Mouse (Mus musculus): ENCODE results near the gene Rexo1. TPM values are rescaled to one million over a fixed set of nuclear protein-coding genes. Genes with fewer than 3 reads are reported as not detected.

The Rexo1 gene
- polyA plus RNA-seq, 1 experiment from 2014 or later = 7.1 TPM

GRCm38 (mm10) chr10:80535071-80535470, 26.3 kb downstream of the Rexo1 start:
- Histone ChIP-seq H3K4me2 (replicated peaks; ENCODE audit: low read depth) (0 out of 2 replicates have a peak overlapping the region, but pooled peaks have one; percentile 14), H3K27me3 (ENCODE audit: control insufficient read depth, insufficient read depth, low read length) (no peaks in the 10 kb centered on the region; the same call in 1 of the 2 replicates)
- TF ChIP-seq CTCF (IDR thresholded peaks at IDR 0.05; ENCODE audit: low read depth) (no peak), EP300 (optimal IDR thresholded peaks at IDR 0.05) (no peak)

GRCm38 (mm10) chr10:80533704-80534103, 27.7 kb downstream of the Rexo1 start:
- Histone ChIP-seq H3K36me3 (ENCODE audit: control insufficient read depth, insufficient read depth, low read length) (no peaks in the 10 kb centered on the region), H3K27ac (replicated peaks) (no peak overlapping the region), H3K9me3 (ENCODE audit: control insufficient read depth, low read length) (no peaks in the 10 kb centered on the region), H3K27me3 (ENCODE audit: control insufficient read depth, insufficient read depth, low read length) (no peaks in the 10 kb centered on the region; the same call in 1 of the 2 replicates), H3K9ac (ENCODE audit: low read length) (no peak overlapping the region), H3K4me1 (replicated peaks; ENCODE audit: control insufficient read depth, insufficient read depth) (no peaks in the 10 kb centered on the region), H3K4me3 (ENCODE audit: low read depth, low read length) (no peak overlapping the region), H3K4me2 (replicated peaks; ENCODE audit: low read depth) (no peak overlapping the region)
- DNase-seq (ENCODE audit: low spot score) (peak; percentile 69), ATAC-seq (ENCODE audit: low FRiP score, low TSS enrichment) (peak; percentile 56)
- TF ChIP-seq EP300 (optimal IDR thresholded peaks at IDR 0.05) (no peak), CTCF (IDR thresholded peaks at IDR 0.05; ENCODE audit: low read depth) (no peak)
- 12% methylated on average over 7 of the region's 7 CpGs for WGBS

More at GRCm38 (mm10) chr10:80535071-80535470, 26.3 kb downstream of the Rexo1 start:
- DNase-seq (ENCODE audit: low spot score) (no peak), ATAC-seq (ENCODE audit: low FRiP score, low TSS enrichment) (no peak)
- Histone ChIP-seq H3K9me3 (ENCODE audit: control insufficient read depth, low read length) (no peaks in the 10 kb centered on the region), H3K9ac (ENCODE audit: low read length) (no peak overlapping the region), H3K4me1 (replicated peaks; ENCODE audit: control insufficient read depth, insufficient read depth) (no peaks in the 10 kb centered on the region), H3K4me3 (ENCODE audit: low read depth, low read length) (no peak overlapping the region), H3K36me3 (ENCODE audit: control insufficient read depth, insufficient read depth, low read length) (no peaks in the 10 kb centered on the region), H3K27ac (replicated peaks) (no peak overlapping the region)
- 9% methylated on average over 14 of the region's 14 CpGs for WGBS

- no peak overlapping the region for H3K4me3 ChIP-seq (ENCODE audit: low read depth, low read length)
- H3K9me3 ChIP-seq (ENCODE audit: control insufficient read depth, low read length) = no peaks in the 10 kb centered on the region
- no peak overlapping the region for H3K4me2 ChIP-seq (replicated peaks; ENCODE audit: low read depth)
- WGBS = 85% methylated on average over 11 of the region's 11 CpGs
- DNase-seq (ENCODE audit: low spot score) (no peak), ATAC-seq (ENCODE audit: low FRiP score, low TSS enrichment) (no peak)
- no peak overlapping the region for H3K9ac ChIP-seq (ENCODE audit: low read length)
- H3K27ac ChIP-seq (replicated peaks) = no peak overlapping the region
- H3K36me3 ChIP-seq (ENCODE audit: control insufficient read depth, insufficient read depth, low read length) = no peaks in the 10 kb centered on the region
- no peaks in the 10 kb centered on the region; the same call in 1 of the 2 replicates for H3K27me3 ChIP-seq (ENCODE audit: control insufficient read depth, insufficient read depth, low read length)
- H3K4me1 ChIP-seq (replicated peaks; ENCODE audit: control insufficient read depth, insufficient read depth) = no peaks in the 10 kb centered on the region
- TF ChIP-seq EP300 (optimal IDR thresholded peaks at IDR 0.05) = no peak
- no peak for TF ChIP-seq CTCF (IDR thresholded peaks at IDR 0.05; ENCODE audit: low read depth)
These were observed 28.6 kb downstream of the Rexo1 start for GRCm38 (mm10) chr10:80532783-80533182.

GRCm38 (mm10) chr10:80526172-80526571, 35.2 kb downstream of the Rexo1 start:
- no peaks in the 10 kb centered on the region for H3K36me3 ChIP-seq (ENCODE audit: control insufficient read depth, insufficient read depth, low read length)
- no peak overlapping the region for H3K27ac ChIP-seq (replicated peaks)
- TF ChIP-seq EP300 (optimal IDR thresholded peaks at IDR 0.05) (no peak), CTCF (IDR thresholded peaks at IDR 0.05; ENCODE audit: low read depth) (no peak)
- DNase-seq (ENCODE audit: low spot score) (no peak), ATAC-seq (ENCODE audit: low FRiP score, low TSS enrichment) (no peak; the same call in 1 of the 2 replicates)
- H3K9ac ChIP-seq (ENCODE audit: low read length) = no peak overlapping the region
- H3K4me1 ChIP-seq (replicated peaks; ENCODE audit: control insufficient read depth, insufficient read depth) = no peaks in the 10 kb centered on the region
- no peak overlapping the region for H3K4me3 ChIP-seq (ENCODE audit: low read depth, low read length)
- no peak overlapping the region for H3K4me2 ChIP-seq (replicated peaks; ENCODE audit: low read depth)
- WGBS = 25% methylated on average over 9 of the region's 9 CpGs
- no peaks in the 10 kb centered on the region for H3K9me3 ChIP-seq (ENCODE audit: control insufficient read depth, low read length)
- H3K27me3 ChIP-seq (ENCODE audit: control insufficient read depth, insufficient read depth, low read length) = no peaks in the 10 kb centered on the region

GRCm38 (mm10) chr10:80523299-80523698, 38.1 kb downstream of the Rexo1 start:
- peak; percentile 51 for TF ChIP-seq CTCF (IDR thresholded peaks at IDR 0.05; ENCODE audit: low read depth)
- TF ChIP-seq EP300 (optimal IDR thresholded peaks at IDR 0.05) = no peak
- WGBS = 88% methylated on average over 7 of the region's 7 CpGs
- no peaks in the 10 kb centered on the region for H3K36me3 ChIP-seq (ENCODE audit: control insufficient read depth, insufficient read depth, low read length)
- H3K9me3 ChIP-seq (ENCODE audit: control insufficient read depth, low read length) = no peaks in the 10 kb centered on the region
- no peak overlapping the region for H3K9ac ChIP-seq (ENCODE audit: low read length)
- no peaks in the 10 kb centered on the region for H3K4me1 ChIP-seq (replicated peaks; ENCODE audit: control insufficient read depth, insufficient read depth)
- ATAC-seq (ENCODE audit: low FRiP score, low TSS enrichment) = no peak
- H3K4me2 ChIP-seq (replicated peaks; ENCODE audit: low read depth) = no peak overlapping the region
- no peak for DNase-seq (ENCODE audit: low spot score)
- H3K4me3 ChIP-seq (ENCODE audit: low read depth, low read length) = no peak overlapping the region
- H3K27ac ChIP-seq (replicated peaks) = no peak overlapping the region
- no peaks in the 10 kb centered on the region for H3K27me3 ChIP-seq (ENCODE audit: control insufficient read depth, insufficient read depth, low read length)

GRCm38 (mm10) chr10:80519287-80519686, 42.1 kb downstream of the Rexo1 start:
- Histone ChIP-seq H3K4me1 (replicated peaks; ENCODE audit: control insufficient read depth, insufficient read depth) (no peaks in the 10 kb centered on the region), H3K9ac (ENCODE audit: low read length) (no peak overlapping the region), H3K4me2 (replicated peaks; ENCODE audit: low read depth) (no peak overlapping the region), H3K36me3 (ENCODE audit: control insufficient read depth, insufficient read depth, low read length) (no peaks in the 10 kb centered on the region), H3K27ac (replicated peaks) (no peak overlapping the region), H3K27me3 (ENCODE audit: control insufficient read depth, insufficient read depth, low read length) (no peaks in the 10 kb centered on the region; the same call in 1 of the 2 replicates), H3K9me3 (ENCODE audit: control insufficient read depth, low read length) (no peaks in the 10 kb centered on the region), H3K4me3 (ENCODE audit: low read depth, low read length) (no peak overlapping the region)
- WGBS = 76% methylated on average over 2 of the region's 2 CpGs
- ATAC-seq (ENCODE audit: low FRiP score, low TSS enrichment) (no peak), DNase-seq (ENCODE audit: low spot score) (no peak)
- no peak for TF ChIP-seq EP300 (optimal IDR thresholded peaks at IDR 0.05)
- TF ChIP-seq CTCF (IDR thresholded peaks at IDR 0.05; ENCODE audit: low read depth) = peak; percentile 48

Data from stomach, postnatal 0 days (tissue).